Mouse (Mus musculus) stomach, postnatal 0 days (tissue): Measurements from ENCODE around the gene Ddx31.

Experiments
- CTCF ChIP-seq: IDR thresholded peaks from 2 replicates; pipeline ENCODE4 v1.5.1; 2016; ENCODE audit warnings: antibody characterized with exemption, low read depth, mild to moderate bottlenecking, moderate library complexity
- EP300 ChIP-seq: optimal IDR thresholded peaks from 2 replicates; pipeline ENCODE3; 2016; ENCODE audit warnings: antibody characterized with exemption

DNA sequence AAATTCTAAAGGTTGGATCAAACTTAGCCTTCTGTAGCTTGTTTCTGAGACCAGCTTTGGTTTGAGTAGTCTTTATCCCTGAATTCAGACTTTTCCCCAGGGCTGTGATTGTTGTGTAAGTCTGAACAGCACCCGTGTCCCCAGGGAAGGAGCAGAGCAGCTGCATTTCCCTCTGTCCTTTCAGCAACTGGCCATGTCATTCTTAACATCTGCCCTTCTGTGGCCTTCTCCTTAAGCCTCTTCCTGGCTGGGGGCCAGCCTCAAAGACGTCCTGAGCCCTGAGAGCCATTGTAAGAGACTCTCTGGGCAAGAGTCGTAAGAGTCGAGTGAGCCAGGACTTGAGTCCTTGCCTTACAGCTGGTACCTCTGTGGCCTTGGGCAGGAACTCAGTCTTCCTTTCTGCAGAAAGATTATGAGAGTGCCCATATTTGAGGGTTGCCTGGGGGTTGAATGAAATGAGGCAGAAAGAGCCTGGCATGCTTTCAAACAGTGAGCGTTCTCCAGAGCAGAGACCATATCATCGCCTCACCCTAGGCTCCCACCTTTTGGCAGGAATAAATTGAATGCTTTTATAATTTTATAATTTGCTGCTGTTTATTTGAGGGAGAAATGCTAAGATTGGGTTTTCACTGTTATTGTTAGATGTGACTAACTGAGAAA, 42.8 kb downstream of the Ddx31 start:
- TF ChIP-seq CTCF (no peak), EP300 (no peak)
